Mouse (Mus musculus): Measurements from ENCODE around the gene Them4. TPM values are rescaled to one million over a fixed set of nuclear protein-coding genes. Genes with fewer than 3 reads are reported as not detected.

The Them4 gene
- polyA plus RNA-seq, 1 experiment from 2014 or later, result 72.1 TPM

- H3K27ac ChIP-seq (ENCODE audit: low read depth, low read length), result no peak overlapping the region
- no peak for ATAC-seq
- H3K4me1 ChIP-seq (ENCODE audit: control insufficient read depth, insufficient read depth, low read depth, low read length), result no peaks in the 10 kb centered on the region
- WGBS, result 64% methylated on average over 3 of the region's 3 CpGs
- no peaks in the 10 kb centered on the region for H3K9me3 ChIP-seq (ENCODE audit: control insufficient read depth, low read length)
- H3K4me2 ChIP-seq (ENCODE audit: low read length), result no peak overlapping the region
- no peak overlapping the region for H3K4me3 ChIP-seq (ENCODE audit: low read length)
- H3K36me3 ChIP-seq (ENCODE audit: control insufficient read depth, insufficient read depth, low read length), result peaks cover 20% of the 10 kb centered on the region
- no peak overlapping the region for H3K9ac ChIP-seq (ENCODE audit: low read depth, low read length)
- no peaks in the 10 kb centered on the region for H3K27me3 ChIP-seq (replicated peaks; ENCODE audit: control insufficient read depth, insufficient read depth, low read length)
Observed at GRCm38 (mm10) chr3:94328681-94329080, 18.8 kb downstream of the Them4 start.

- ATAC-seq, result no peak
- peaks cover 10% of the 10 kb centered on the region for H3K36me3 ChIP-seq (ENCODE audit: control insufficient read depth, insufficient read depth, low read length)
- no peaks in the 10 kb centered on the region for H3K27me3 ChIP-seq (replicated peaks; ENCODE audit: control insufficient read depth, insufficient read depth, low read length)
- no peaks in the 10 kb centered on the region for H3K9me3 ChIP-seq (ENCODE audit: control insufficient read depth, low read length)
- WGBS, result 97% methylated on average over 4 of the region's 4 CpGs
- no peak overlapping the region for H3K4me2 ChIP-seq (ENCODE audit: low read length)
- no peaks in the 10 kb centered on the region for H3K4me1 ChIP-seq (ENCODE audit: control insufficient read depth, insufficient read depth, low read depth, low read length)
- H3K9ac ChIP-seq (ENCODE audit: low read depth, low read length), result no peak overlapping the region
- no peak overlapping the region for H3K27ac ChIP-seq (ENCODE audit: low read depth, low read length)
- H3K4me3 ChIP-seq (ENCODE audit: low read length), result no peak overlapping the region
Observed at GRCm38 (mm10) chr3:94334442-94334841, 24.6 kb downstream of the Them4 start.

GRCm38 (mm10) chr3:94338522-94338921 is 28.6 kb downstream of the Them4 start:
- Histone ChIP-seq H3K27me3 (replicated peaks; ENCODE audit: control insufficient read depth, insufficient read depth, low read length) (no peaks in the 10 kb centered on the region), H3K4me3 (ENCODE audit: low read length) (no peak overlapping the region), H3K27ac (ENCODE audit: low read depth, low read length) (no peak overlapping the region), H3K9ac (ENCODE audit: low read depth, low read length) (no peak overlapping the region), H3K9me3 (ENCODE audit: control insufficient read depth, low read length) (no peaks in the 10 kb centered on the region), H3K4me1 (ENCODE audit: control insufficient read depth, insufficient read depth, low read depth, low read length) (no peaks in the 10 kb centered on the region), H3K36me3 (ENCODE audit: control insufficient read depth, insufficient read depth, low read length) (no peaks in the 10 kb centered on the region), H3K4me2 (ENCODE audit: low read length) (no peak overlapping the region)
- WGBS, result 93% methylated on average over 3 of the region's 3 CpGs
- no peak for ATAC-seq

GRCm38 (mm10) chr3:94341959-94342422 is 32.1 kb downstream of the Them4 start, which contains the start of gene Them5:
Gene Them5, plus strand, starts transcription at chr3:94342099.
- H3K9ac ChIP-seq (ENCODE audit: low read depth, low read length), result no peak within 1 kb of the TSS
- no peaks in the 10 kb centered on the region for H3K36me3 ChIP-seq (ENCODE audit: control insufficient read depth, insufficient read depth, low read length)
- WGBS, result 35% methylated on average over 3 of the region's 3 CpGs
- no peak within 1 kb of the TSS for H3K27ac ChIP-seq (ENCODE audit: low read depth, low read length)
- no peak within 1 kb of the TSS for H3K4me3 ChIP-seq (ENCODE audit: low read length)
- H3K9me3 ChIP-seq (ENCODE audit: control insufficient read depth, low read length), result no peaks in the 10 kb centered on the region
- no peaks in the 10 kb centered on the region for H3K4me1 ChIP-seq (ENCODE audit: control insufficient read depth, insufficient read depth, low read depth, low read length)
- H3K4me2 ChIP-seq (ENCODE audit: low read length), result no peak within 1 kb of the TSS
- ATAC-seq, result peak; percentile 59; the same call in 1 of the 2 replicates
- no peaks in the 10 kb centered on the region for H3K27me3 ChIP-seq (replicated peaks; ENCODE audit: control insufficient read depth, insufficient read depth, low read length)

- Histone ChIP-seq H3K27ac (ENCODE audit: low read depth, low read length) (no peak overlapping the region), H3K9me3 (ENCODE audit: control insufficient read depth, low read length) (no peaks in the 10 kb centered on the region), H3K4me2 (ENCODE audit: low read length) (no peak overlapping the region), H3K4me3 (ENCODE audit: low read length) (no peak overlapping the region), H3K9ac (ENCODE audit: low read depth, low read length) (no peak overlapping the region), H3K4me1 (ENCODE audit: control insufficient read depth, insufficient read depth, low read depth, low read length) (no peaks in the 10 kb centered on the region), H3K36me3 (ENCODE audit: control insufficient read depth, insufficient read depth, low read length) (no peaks in the 10 kb centered on the region), H3K27me3 (replicated peaks; ENCODE audit: control insufficient read depth, insufficient read depth, low read length) (no peaks in the 10 kb centered on the region)
- peak; percentile 65 for ATAC-seq
- WGBS, result 39% methylated on average over 1 of the region's 1 CpGs
Observed at GRCm38 (mm10) chr3:94342552-94342951, 32.7 kb downstream of the Them4 start.

GRCm38 (mm10) chr3:94344182-94344581 is 34.3 kb downstream of the Them4 start:
- Histone ChIP-seq H3K27me3 (replicated peaks; ENCODE audit: control insufficient read depth, insufficient read depth, low read length) (no peaks in the 10 kb centered on the region), H3K27ac (ENCODE audit: low read depth, low read length) (no peak overlapping the region), H3K4me3 (ENCODE audit: low read length) (no peak overlapping the region), H3K36me3 (ENCODE audit: control insufficient read depth, insufficient read depth, low read length) (no peaks in the 10 kb centered on the region), H3K4me2 (ENCODE audit: low read length) (no peak overlapping the region), H3K9ac (ENCODE audit: low read depth, low read length) (no peak overlapping the region), H3K9me3 (ENCODE audit: control insufficient read depth, low read length) (no peaks in the 10 kb centered on the region), H3K4me1 (ENCODE audit: control insufficient read depth, insufficient read depth, low read depth, low read length) (no peaks in the 10 kb centered on the region)
- WGBS, result 90% methylated on average over 2 of the region's 2 CpGs
- no peak for ATAC-seq

DNA sequence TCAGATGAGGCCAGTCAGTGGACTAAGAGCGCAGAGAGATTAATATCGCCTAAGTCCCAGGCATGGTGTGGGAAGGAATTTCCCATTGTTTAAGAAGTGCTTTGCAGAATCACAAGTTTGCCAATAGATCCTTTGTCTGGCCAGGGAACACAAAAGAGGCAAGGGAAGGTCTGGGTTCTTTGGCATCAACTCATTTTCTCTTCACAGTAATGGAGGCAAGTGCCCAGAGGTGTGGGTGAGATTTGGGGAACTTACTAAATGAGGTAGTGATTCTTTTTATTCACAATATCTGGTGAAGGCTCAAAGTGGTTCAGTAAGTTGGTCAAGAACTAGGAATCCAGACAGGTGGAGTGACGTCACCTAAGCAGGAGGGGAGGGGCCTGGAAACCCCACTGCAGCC is 35.0 kb downstream of the Them4 start:
- WGBS, result 57% methylated on average over 3 of the region's 3 CpGs
- no peak overlapping the region for H3K4me2 ChIP-seq (ENCODE audit: low read length)
- ATAC-seq, result no peak

DNA sequence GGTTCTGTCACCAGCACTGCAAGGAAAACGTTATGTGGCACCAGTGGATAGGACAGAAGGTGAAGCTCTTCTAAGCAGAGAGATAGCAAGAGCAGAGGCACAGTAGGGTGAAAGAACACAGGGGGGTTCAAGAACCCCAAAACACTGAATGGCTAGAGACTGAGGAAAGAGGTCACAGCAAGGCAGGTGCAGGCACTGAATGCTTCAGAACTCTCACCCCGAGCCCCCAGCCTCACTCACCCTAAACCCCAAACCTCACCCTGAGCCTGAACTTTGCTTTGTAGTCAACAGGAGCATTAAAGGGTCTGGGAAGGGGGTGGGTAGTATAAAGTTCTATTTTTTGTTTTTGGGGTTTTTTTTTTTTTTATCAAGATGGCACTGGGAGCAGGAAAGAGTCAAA is 38.3 kb downstream of the Them4 start:
- Histone ChIP-seq H3K36me3 (ENCODE audit: control insufficient read depth, insufficient read depth, low read length) (no peaks in the 10 kb centered on the region), H3K9me3 (ENCODE audit: control insufficient read depth, low read length) (no peaks in the 10 kb centered on the region), H3K4me3 (ENCODE audit: low read length) (no peak overlapping the region), H3K4me1 (ENCODE audit: control insufficient read depth, insufficient read depth, low read depth, low read length) (no peaks in the 10 kb centered on the region), H3K4me2 (ENCODE audit: low read length) (no peak overlapping the region), H3K27ac (ENCODE audit: low read depth, low read length) (no peak overlapping the region), H3K27me3 (replicated peaks; ENCODE audit: control insufficient read depth, insufficient read depth, low read length) (no peaks in the 10 kb centered on the region), H3K9ac (ENCODE audit: low read depth, low read length) (no peak overlapping the region)
- no peak for ATAC-seq
- 79% methylated on average over 2 of the region's 2 CpGs for WGBS

More for the DNA sequence above, 35.0 kb downstream of the Them4 start:
- Histone ChIP-seq H3K27me3 (replicated peaks; ENCODE audit: control insufficient read depth, insufficient read depth, low read length) (no peaks in the 10 kb centered on the region), H3K36me3 (ENCODE audit: control insufficient read depth, insufficient read depth, low read length) (no peaks in the 10 kb centered on the region), H3K9me3 (ENCODE audit: control insufficient read depth, low read length) (no peaks in the 10 kb centered on the region), H3K4me1 (ENCODE audit: control insufficient read depth, insufficient read depth, low read depth, low read length) (no peaks in the 10 kb centered on the region), H3K9ac (ENCODE audit: low read depth, low read length) (no peak overlapping the region), H3K27ac (ENCODE audit: low read depth, low read length) (no peak overlapping the region), H3K4me3 (ENCODE audit: low read length) (no peak overlapping the region)

DNA sequence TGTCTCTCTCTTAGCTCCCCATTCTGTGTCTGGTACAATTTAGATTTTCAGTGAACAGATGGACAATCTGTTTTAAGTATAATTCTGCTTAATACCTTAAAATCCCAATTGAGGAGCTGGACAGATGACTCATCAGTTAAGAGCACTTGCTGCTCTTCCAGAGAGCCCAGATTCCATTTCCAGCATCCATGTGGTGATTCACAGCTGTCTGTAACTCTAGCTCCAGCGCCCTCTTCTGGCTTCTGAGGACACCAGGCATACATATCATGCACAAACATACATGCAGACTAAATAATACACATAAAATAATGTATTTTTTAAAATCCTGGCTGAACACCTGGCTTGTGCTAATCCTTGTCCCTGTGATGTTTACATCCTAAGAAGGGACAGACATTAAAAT is 50.9 kb downstream of the Them4 start:
- Histone ChIP-seq H3K4me3 (ENCODE audit: low read length) (no peak overlapping the region), H3K36me3 (ENCODE audit: control insufficient read depth, insufficient read depth, low read length) (no peaks in the 10 kb centered on the region), H3K27me3 (replicated peaks; ENCODE audit: control insufficient read depth, insufficient read depth, low read length) (peaks cover 2% of the 10 kb centered on the region; the same call in 1 of the 2 replicates), H3K9me3 (ENCODE audit: control insufficient read depth, low read length) (no peaks in the 10 kb centered on the region), H3K27ac (ENCODE audit: low read depth, low read length) (no peak overlapping the region), H3K4me1 (ENCODE audit: control insufficient read depth, insufficient read depth, low read depth, low read length) (peaks cover 11% of the 10 kb centered on the region; the same call in 1 of the 2 replicates), H3K4me2 (ENCODE audit: low read length) (no peak overlapping the region), H3K9ac (ENCODE audit: low read depth, low read length) (no peak overlapping the region)
- 3% methylated on average over 1 of the region's 1 CpGs for WGBS
- no peak for ATAC-seq

- Histone ChIP-seq H3K9ac (ENCODE audit: low read depth, low read length) (peak within 1 kb of the TSS; percentile 91), H3K4me3 (ENCODE audit: low read length) (peak within 1 kb of the TSS; percentile 64), H3K4me2 (ENCODE audit: low read length) (peak within 1 kb of the TSS; percentile 95), H3K9me3 (ENCODE audit: control insufficient read depth, low read length) (no peaks in the 10 kb centered on the region), H3K36me3 (ENCODE audit: control insufficient read depth, insufficient read depth, low read length) (no peaks in the 10 kb centered on the region), H3K27ac (ENCODE audit: low read depth, low read length) (no peak within 1 kb of the TSS; the same call in 1 of the 2 replicates), H3K27me3 (replicated peaks; ENCODE audit: control insufficient read depth, insufficient read depth, low read length) (peaks cover 5% of the 10 kb centered on the region), H3K4me1 (ENCODE audit: control insufficient read depth, insufficient read depth, low read depth, low read length) (peaks cover 11% of the 10 kb centered on the region; the same call in 1 of the 2 replicates)
- 34% methylated on average over 7 of the region's 7 CpGs for WGBS
- no peak for ATAC-seq
Observed at GRCm38 (mm10) chr3:94362138-94362537, 52.2 kb downstream of the Them4 start, which contains the start of gene C2cd4d. Gene C2cd4d, plus strand, starts transcription at chr3:94362438.

Measured in hindbrain, embryonic 16.5 days (tissue).